Comparison of ENCODE assay signal across 15 mouse cellular contexts in the genomic region with DNA sequence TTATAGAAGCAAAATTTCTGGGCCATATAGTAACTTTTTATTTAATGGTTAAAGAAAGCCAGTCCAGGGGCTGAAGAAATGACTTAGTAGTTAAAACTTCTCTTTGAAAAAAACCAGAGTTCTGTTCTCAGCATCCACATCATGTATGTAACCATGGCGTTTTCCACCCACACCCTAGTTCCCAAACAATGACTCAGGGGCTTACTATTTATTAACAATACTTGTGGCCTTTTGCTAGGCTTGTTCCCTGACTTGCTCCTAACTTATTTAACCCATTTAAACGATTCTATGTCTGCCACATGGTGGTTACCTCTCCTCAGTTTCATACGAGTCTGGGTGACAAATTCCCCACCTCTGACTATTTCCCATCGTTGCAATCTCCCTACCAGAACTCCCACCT.
"Had no signal": no experiment of that assay in that cellular context is flagged by ENCODE, and none has a peak within 500 bp of the region (broad histone marks: within the 10 kb centered on the region; RNA-seq: fewer than 3 reads in every experiment).

No protein-coding gene starts in this region.

- H3K36me3 ChIP-seq: midbrain, embryonic 10.5 days; midbrain, embryonic 12.5 days; neural tube, embryonic 12.5 days; stomach, embryonic 15.5 days had no signal

- DNase-seq: lung, adult 18-20 months; lung, embryonic 14.5 days; lung, postnatal 10 days; lung, postnatal 4 days; midbrain, embryonic 14.5 days; right cerebral cortex, postnatal 14 days; thymus, adult 2 months; thymus, postnatal 25 days; thymus, postnatal 4 days had no signal

- H3K4me3 ChIP-seq: midbrain, embryonic 10.5 days; midbrain, embryonic 12.5 days; neural tube, embryonic 12.5 days; stomach, embryonic 15.5 days had no signal

- H3K27ac ChIP-seq: midbrain, embryonic 10.5 days; midbrain, embryonic 12.5 days; neural tube, embryonic 12.5 days; stomach, embryonic 15.5 days; stomach, postnatal 0 days had no signal

- H3K27me3 ChIP-seq: midbrain, embryonic 12.5 days; neural tube, embryonic 12.5 days; stomach, embryonic 15.5 days had no signal

- ATAC-seq: midbrain, embryonic 16.5 days had no signal

- H3K4me1 ChIP-seq: midbrain, embryonic 10.5 days; midbrain, embryonic 12.5 days; neural tube, embryonic 12.5 days; stomach, embryonic 15.5 days had no signal

- H3K9me3 ChIP-seq: midbrain, embryonic 10.5 days; midbrain, embryonic 12.5 days; neural tube, embryonic 12.5 days; stomach, embryonic 15.5 days had no signal
